Mouse (Mus musculus) ovary, postnatal 10 days (tissue): ENCODE measurements around the gene Zfp513.

Source experiments
- DNase-seq: peaks from one replicate; pipeline ENCODE4 v3.0.0; 2022; ENCODE audit warnings: low spot score

Gene Zfp513

DNA sequence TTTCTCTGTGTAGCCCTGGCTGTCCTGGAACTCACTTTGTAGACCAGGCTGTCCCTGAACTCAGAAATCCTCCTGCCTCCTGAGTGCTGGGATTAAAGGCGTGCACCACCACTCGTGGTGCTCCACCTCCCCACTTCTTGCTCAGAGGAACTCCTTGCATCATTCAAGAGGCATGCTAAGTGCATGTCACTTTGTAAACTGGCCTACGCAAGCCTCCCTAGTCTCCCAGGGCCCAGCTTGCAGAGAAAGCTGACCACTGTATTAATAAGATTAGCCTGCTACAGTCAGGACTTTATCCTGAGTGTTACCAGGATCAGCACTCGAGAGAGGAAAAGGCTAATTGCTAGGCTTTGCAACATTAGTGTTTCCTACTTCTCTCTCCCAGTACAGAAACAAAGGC, 33.5 kb downstream of the Zfp513 start:
- no peak for DNase-seq

- no peak for DNase-seq
These were observed 37.2 kb downstream of the Zfp513 start for GRCm38 (mm10) chr5:31164878-31165277.

GRCm38 (mm10) chr5:31162462-31162861, 39.6 kb downstream of the Zfp513 start:
- DNase-seq: no peak

- DNase-seq: peak; percentile 63
These were observed 48.0 kb downstream of the Zfp513 start, which contains the start of gene Mpv17 for GRCm38 (mm10) chr5:31154152-31154553. TSS of gene Mpv17 (minus strand) at chr5:31154251.

GRCm38 (mm10) chr5:31153516-31154151, 48.5 kb downstream of the Zfp513 start:
- DNase-seq: no peak

DNA sequence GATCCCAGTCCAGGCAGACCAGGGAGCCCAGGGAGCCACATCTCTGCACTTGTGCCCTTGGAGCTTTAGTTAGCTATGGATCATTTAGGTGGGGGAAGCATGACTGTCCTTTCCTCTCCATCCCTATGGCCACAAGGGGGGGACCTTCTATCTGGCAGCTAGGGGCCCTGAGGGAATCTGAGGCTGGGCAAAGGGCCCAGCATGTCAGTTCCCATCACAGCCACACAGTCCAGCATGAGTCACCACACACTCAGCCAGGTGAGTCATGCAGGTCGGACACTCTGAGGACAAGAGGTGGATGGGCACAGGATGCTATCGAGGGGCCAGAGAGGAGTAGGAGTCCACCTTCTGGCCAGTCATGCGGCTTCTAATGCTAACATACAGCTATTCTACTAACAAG, 50.4 kb downstream of the Zfp513 start:
- DNase-seq: no peak

DNA sequence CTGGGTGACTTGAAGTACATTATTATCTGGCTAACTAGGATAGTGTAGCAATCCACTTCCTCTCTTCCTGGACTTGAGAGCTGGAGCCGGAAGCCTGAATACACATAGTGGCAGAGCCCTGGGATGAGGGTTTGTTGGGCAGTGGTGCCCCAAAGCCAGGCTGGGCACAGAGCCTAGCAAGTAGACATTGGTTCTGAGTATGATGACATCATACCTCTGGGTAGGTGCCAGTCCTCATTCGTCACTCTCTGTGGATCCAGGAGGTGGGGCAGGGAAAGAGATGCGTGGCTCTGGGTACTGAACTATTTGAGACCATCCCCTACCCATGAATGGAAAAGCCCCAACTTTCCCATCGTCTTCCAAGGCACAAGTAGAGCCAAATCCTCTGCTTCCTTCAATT, 52.3 kb downstream of the Zfp513 start:
- DNase-seq: no peak
